8 mouse cellular contexts compared by ENCODE assay signal in genomic region chr1:79581136-79581679, GRCm38 (mm10).
DNase-seq lines count a peak whose midpoint lies in the region; ATAC-seq and TF ChIP-seq lines count a peak whose summit lies in the region.

No protein-coding gene starts in this region.

- ATAC-seq in kidney, embryonic 14.5 days (ENCODE audit: low FRiP score, low TSS enrichment) = peak; percentile 79
- no peak for ATAC-seq in limb, embryonic 13.5 days (ENCODE audit: low FRiP score, low read depth)
- ATAC-seq in midbrain, postnatal 0 days (ENCODE audit: low FRiP score) = peak; percentile 92

- H3K4me3 ChIP-seq in embryonic facial prominence, embryonic 10.5 days = peak overlapping the region; percentile 55
- H3K4me3 ChIP-seq in heart, embryonic 10.5 days = peak overlapping the region; percentile 57
- peak overlapping the region; percentile 27 for H3K4me3 ChIP-seq in kidney, embryonic 14.5 days (ENCODE audit: low read length)
- H3K4me3 ChIP-seq in limb, embryonic 13.5 days = peak overlapping the region; percentile 22
- peak overlapping the region; percentile 35 for H3K4me3 ChIP-seq in midbrain, postnatal 0 days (ENCODE audit: low read depth, low read length)
- peak overlapping the region; percentile 40 for H3K4me3 ChIP-seq in testis, adult 2 months (ENCODE audit: control insufficient read depth, low read depth, low read length)

- H3K9ac ChIP-seq in kidney, embryonic 14.5 days (ENCODE audit: low read depth, low read length) = no peak overlapping the region
- H3K9ac ChIP-seq in limb, embryonic 13.5 days = peak overlapping the region; percentile 3; the same call in 1 of the 2 replicates
- H3K9ac ChIP-seq in midbrain, postnatal 0 days (replicated peaks; ENCODE audit: low read length, poor library complexity, severe bottlenecking) = peak overlapping the region; percentile 56

- peak; percentile 95 for DNase-seq in 416B (ENCODE audit: low read depth)
- peak; percentile 76 for DNase-seq in adrenal gland, adult 2 months
- DNase-seq in embryonic facial prominence, embryonic 10.5 days (ENCODE audit: low spot score) = peak; percentile 64
- peak; percentile 80 for DNase-seq in heart, embryonic 10.5 days (ENCODE audit: low spot score)
- DNase-seq in midbrain, postnatal 0 days (ENCODE audit: low spot score) = peak; percentile 91

- H3K4me1 ChIP-seq in embryonic facial prominence, embryonic 10.5 days = peaks cover 10% of the 10 kb centered on the region; the same call in 1 of the 2 replicates
- H3K4me1 ChIP-seq in heart, embryonic 10.5 days = no peaks in the 10 kb centered on the region
- no peaks in the 10 kb centered on the region for H3K4me1 ChIP-seq in kidney, embryonic 14.5 days (ENCODE audit: control insufficient read depth, insufficient read depth, low read length)
- H3K4me1 ChIP-seq in limb, embryonic 13.5 days = 0 out of 2 replicates have a peak, but pooled peaks cover 4% of the 10 kb centered on the region
- H3K4me1 ChIP-seq in midbrain, postnatal 0 days (ENCODE audit: insufficient read depth, low read length) = no peaks in the 10 kb centered on the region
- peaks cover 6% of the 10 kb centered on the region for H3K4me1 ChIP-seq in testis, adult 2 months (ENCODE audit: control insufficient read depth, insufficient read depth, low read length)

- peak overlapping the region; percentile 47 for H3K4me2 ChIP-seq in kidney, embryonic 14.5 days (replicated peaks; ENCODE audit: low read depth, low read length)
- peak overlapping the region; percentile 55 for H3K4me2 ChIP-seq in limb, embryonic 13.5 days (replicated peaks)
- H3K4me2 ChIP-seq in midbrain, postnatal 0 days (ENCODE audit: low read depth, low read length, poor library complexity, severe bottlenecking) = peak overlapping the region; percentile 57

- no peak for TF ChIP-seq CTCF in midbrain, postnatal 0 days (IDR thresholded peaks at IDR 0.05)
- no peak for TF ChIP-seq CTCF in testis, adult 2 months (IDR thresholded peaks at IDR 0.05; ENCODE audit: control insufficient read depth, insufficient read depth, insufficient replicate concordance, low read depth, low read length)

- H3K27ac ChIP-seq in embryonic facial prominence, embryonic 10.5 days (replicated peaks) = peak overlapping the region; percentile 67
- H3K27ac ChIP-seq in heart, embryonic 10.5 days = peak overlapping the region; percentile 81
- no peak overlapping the region; the same call in 1 of the 2 replicates for H3K27ac ChIP-seq in kidney, embryonic 14.5 days (ENCODE audit: low read depth, low read length)
- H3K27ac ChIP-seq in limb, embryonic 13.5 days = no peak overlapping the region
- peak overlapping the region; percentile 83 for H3K27ac ChIP-seq in midbrain, postnatal 0 days (ENCODE audit: low read depth, low read length)
- H3K27ac ChIP-seq in testis, adult 2 months (ENCODE audit: control insufficient read depth, insufficient read depth, low read depth, low read length) = no peak overlapping the region

- 2% methylated on average over 15 of the region's 15 CpGs for WGBS in embryonic facial prominence, embryonic 10.5 days
- 3% methylated on average over 15 of the region's 15 CpGs for WGBS in heart, embryonic 10.5 days
- WGBS in kidney, embryonic 14.5 days = 10% methylated on average over 15 of the region's 15 CpGs
- 11% methylated on average over 15 of the region's 15 CpGs for WGBS in limb, embryonic 13.5 days
- under 1% methylated on average over 15 of the region's 15 CpGs for WGBS in midbrain, postnatal 0 days

- no peak for TF ChIP-seq POLR2A in testis, adult 2 months (IDR thresholded peaks at IDR 0.05; ENCODE audit: control insufficient read depth, low read depth, low read length)

- no peaks in the 10 kb centered on the region for H3K36me3 ChIP-seq in embryonic facial prominence, embryonic 10.5 days (replicated peaks)
- H3K36me3 ChIP-seq in heart, embryonic 10.5 days = no peaks in the 10 kb centered on the region
- no peaks in the 10 kb centered on the region for H3K36me3 ChIP-seq in kidney, embryonic 14.5 days (ENCODE audit: control insufficient read depth, insufficient read depth, low read length)
- no peaks in the 10 kb centered on the region for H3K36me3 ChIP-seq in limb, embryonic 13.5 days
- no peaks in the 10 kb centered on the region for H3K36me3 ChIP-seq in midbrain, postnatal 0 days (ENCODE audit: insufficient read depth, low read length)
- no peaks in the 10 kb centered on the region for H3K36me3 ChIP-seq in testis, adult 2 months (ENCODE audit: control insufficient read depth, insufficient read depth, low read length)

- no peaks in the 10 kb centered on the region for H3K27me3 ChIP-seq in embryonic facial prominence, embryonic 10.5 days (replicated peaks; ENCODE audit: low read depth, poor library complexity, severe bottlenecking)
- H3K27me3 ChIP-seq in heart, embryonic 10.5 days (ENCODE audit: insufficient read depth, poor library complexity, severe bottlenecking) = no peaks in the 10 kb centered on the region
- no peaks in the 10 kb centered on the region for H3K27me3 ChIP-seq in kidney, embryonic 14.5 days (ENCODE audit: control insufficient read depth, insufficient read depth, low read length)
- H3K27me3 ChIP-seq in limb, embryonic 13.5 days = peaks cover 19% of the 10 kb centered on the region
- no peaks in the 10 kb centered on the region for H3K27me3 ChIP-seq in midbrain, postnatal 0 days (ENCODE audit: insufficient read depth, low read length)
- H3K27me3 ChIP-seq in testis, adult 2 months (ENCODE audit: control insufficient read depth, insufficient read depth, low read length) = no peaks in the 10 kb centered on the region

- no peaks in the 10 kb centered on the region for H3K9me3 ChIP-seq in embryonic facial prominence, embryonic 10.5 days
- H3K9me3 ChIP-seq in heart, embryonic 10.5 days = no peaks in the 10 kb centered on the region
- no peaks in the 10 kb centered on the region for H3K9me3 ChIP-seq in kidney, embryonic 14.5 days (ENCODE audit: control insufficient read depth, low read length)
- no peaks in the 10 kb centered on the region for H3K9me3 ChIP-seq in limb, embryonic 13.5 days
- no peaks in the 10 kb centered on the region for H3K9me3 ChIP-seq in midbrain, postnatal 0 days (ENCODE audit: low read length)

Comparison
In these comparisons a context has a peak if more than half of its experiments do, and no peak if none do; other contexts are left out.
1. H3K27ac ChIP-seq: peak in embryonic facial prominence, embryonic 10.5 days (single experiment), heart, embryonic 10.5 days (single experiment) and midbrain, postnatal 0 days (single experiment); none in kidney, embryonic 14.5 days (single experiment), limb, embryonic 13.5 days (single experiment) and testis, adult 2 months (single experiment).
2. Peak in every context shown above with its lines, with median percentiles within 50 percentile points of each other: DNase-seq, H3K4me3 ChIP-seq and H3K4me2 ChIP-seq.